Mouse (Mus musculus) embryonic facial prominence, embryonic 11.5 days (tissue): Measurements from ENCODE around the gene Grb10. TPM values are rescaled to one million over a fixed set of nuclear protein-coding genes. Genes with fewer than 3 reads are reported as not detected.

Source experiments
- ATAC-seq: fragments of 200-750 bp; cut with Nextera tagmentation; replicated peaks from 2 replicates; pipeline ENCODE4 v1.8.0; 2017; ENCODE audit warnings: low read depth; ENCODE audit not compliant: insufficient number of reproducible peaks, low FRiP score, low TSS enrichment
- DNase-seq: peaks from one replicate; pipeline ENCODE4 v3.0.0-alpha.2; 2015; ENCODE audit warnings: low spot score
- H3K27ac ChIP-seq: fragments of 300-500 bp; sonication (generic); replicated peaks from 2 replicates; pipeline ENCODE4 v1.5.1; 2014; ENCODE audit warnings: mild to moderate bottlenecking, low read depth, low read length, control low read depth
- H3K27me3 ChIP-seq: fragments of 300-500 bp; sonication (generic); 2 replicates; pipeline ENCODE4 v1.6.1; 2014; ENCODE audit warnings: mild to moderate bottlenecking, low read length, moderate library complexity, mixed read lengths; ENCODE audit not compliant: control insufficient read depth, insufficient read depth
- H3K36me3 ChIP-seq: fragments of 300-500 bp; sonication (generic); replicated peaks from 2 replicates; pipeline ENCODE4 v1.6.1; 2014; ENCODE audit warnings: low read depth, mild to moderate bottlenecking, low read length, moderate library complexity, mixed read lengths; ENCODE audit not compliant: control insufficient read depth, insufficient read depth
- H3K4me1 ChIP-seq: fragments of 300-500 bp; sonication (generic); 2 replicates; pipeline ENCODE4 v1.6.1; 2014; ENCODE audit warnings: low read length, mixed read lengths; ENCODE audit not compliant: control insufficient read depth, insufficient read depth
- H3K4me2 ChIP-seq: fragments of 300-500 bp; sonication (generic); 2 replicates; pipeline ENCODE4 v1.6.1; 2014; ENCODE audit warnings: low read depth, mild to moderate bottlenecking, control low read depth, low read length, moderate library complexity
- H3K4me3 ChIP-seq: fragments of 300-500 bp; sonication (generic); 2 replicates; pipeline ENCODE4 v1.5.1; 2014; ENCODE audit warnings: low read depth, low read length, control low read depth
- H3K9ac ChIP-seq: fragments of 300-500 bp; sonication (generic); replicated peaks from 2 replicates; pipeline ENCODE4 v1.6.1; 2014; ENCODE audit warnings: mild to moderate bottlenecking, control low read depth, low read length
- H3K9me3 ChIP-seq: fragments of 300-500 bp; sonication (generic); replicated peaks from 2 replicates; pipeline ENCODE4 v1.6.1; 2016; ENCODE audit warnings: mild to moderate bottlenecking, low read length, inconsistent platforms, mixed read lengths; ENCODE audit not compliant: control insufficient read depth
- WGBS: fragments of 180-500 bp; shearing (Covaris S2); extraction: QIAGEN DNeasy Blood & Tissue Kit; methylation state at CpG from one replicate; pipeline ENCODE4 v1.1.7; 2014; 5-methylcytosine and 5-hydroxymethylcytosine counted together
- polyA plus RNA-seq: library from polyadenylated mRNA; unstranded; fragments of >200 nt; fragmentation: Nextera tagmentation; extraction: Ambion mirVana; gene quantifications from 2 replicates; pipeline ENCODE4 v1.2.1, GENCODE M21; 2014

The Grb10 gene
- polyA plus RNA-seq, 1 experiment from 2014 or later, result 230 TPM

DNA sequence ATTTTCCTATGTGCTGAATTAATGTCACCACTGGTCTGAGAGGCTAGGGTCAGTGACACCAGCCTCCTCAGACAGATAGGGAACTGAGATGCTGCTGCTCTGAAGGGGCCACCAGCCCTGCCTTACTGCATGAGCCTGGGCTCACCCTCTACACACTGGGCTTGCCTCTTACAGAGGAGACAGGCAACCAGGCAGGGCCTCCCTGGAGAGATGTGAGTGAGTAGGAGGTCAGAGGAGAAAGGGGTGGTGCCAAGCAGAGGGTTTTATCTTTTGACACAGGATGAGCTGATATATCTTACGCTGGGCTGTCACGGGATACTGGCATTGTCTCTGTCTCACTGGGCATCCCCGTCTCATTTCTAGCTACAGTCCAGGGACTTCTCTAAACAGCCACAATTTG is 74.9 kb downstream of the Grb10 start:
- WGBS, result 68% methylated on average over 3 of the region's 3 CpGs
- Histone ChIP-seq H3K4me3 (no peak overlapping the region), H3K4me2 (no peak overlapping the region), H3K36me3 (peaks cover 2% of the 10 kb centered on the region), H3K27me3 (no peaks in the 10 kb centered on the region), H3K4me1 (no peaks in the 10 kb centered on the region; the same call in none of the 2 replicates), H3K9ac (no peak overlapping the region), H3K9me3 (no peaks in the 10 kb centered on the region), H3K27ac (0 out of 2 replicates have a peak overlapping the region, but pooled peaks have one; percentile 7)
- no peak for DNase-seq
- no peak for ATAC-seq

DNA sequence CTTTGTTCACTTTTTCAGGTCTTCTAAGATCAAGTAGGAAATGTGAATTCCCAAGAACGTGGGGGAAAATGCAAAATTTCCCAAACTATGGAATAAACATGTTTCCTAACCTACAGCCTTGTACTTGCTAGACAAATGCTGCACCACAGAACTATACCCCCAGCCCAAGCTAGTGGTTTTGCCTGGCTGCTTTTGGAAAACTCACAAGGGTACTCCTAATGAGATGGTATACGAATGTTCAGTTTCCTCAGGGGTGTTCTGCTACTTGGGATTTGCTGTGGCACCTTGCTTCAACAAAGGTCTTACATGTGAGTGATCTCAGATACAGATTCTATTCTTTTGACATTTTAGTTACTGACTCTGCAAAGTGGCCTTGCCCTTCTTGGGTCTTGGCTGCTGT is 75.4 kb downstream of the Grb10 start:
- no peak overlapping the region for H3K4me2 ChIP-seq
- no peak overlapping the region for H3K9ac ChIP-seq
- no peaks in the 10 kb centered on the region for H3K27me3 ChIP-seq
- no peaks in the 10 kb centered on the region; the same call in none of the 2 replicates for H3K4me1 ChIP-seq
- H3K27ac ChIP-seq, result no peak overlapping the region
- peaks cover 2% of the 10 kb centered on the region for H3K36me3 ChIP-seq
- DNase-seq (no peak), ATAC-seq (no peak)
- no peak overlapping the region for H3K4me3 ChIP-seq
- 77% methylated on average over 2 of the region's 2 CpGs for WGBS
- no peaks in the 10 kb centered on the region for H3K9me3 ChIP-seq

- Histone ChIP-seq H3K36me3 (peaks cover 2% of the 10 kb centered on the region), H3K4me2 (no peak overlapping the region), H3K4me1 (no peaks in the 10 kb centered on the region; the same call in none of the 2 replicates), H3K9me3 (no peaks in the 10 kb centered on the region), H3K4me3 (no peak overlapping the region), H3K27me3 (no peaks in the 10 kb centered on the region), H3K9ac (no peak overlapping the region), H3K27ac (no peak overlapping the region)
- DNase-seq (no peak), ATAC-seq (no peak)
- WGBS, result 20% methylated on average over 5 of the region's 5 CpGs
These were observed 75.9 kb downstream of the Grb10 start for GRCm38 (mm10) chr11:11962629-11962954.

- 72% methylated on average over 5 of the region's 5 CpGs for WGBS
- H3K9me3 ChIP-seq, result no peaks in the 10 kb centered on the region
- H3K27ac ChIP-seq, result peak overlapping the region; percentile 48
- DNase-seq, result peak; percentile 39
- H3K4me1 ChIP-seq, result no peaks in the 10 kb centered on the region; the same call in none of the 2 replicates
- peaks cover 2% of the 10 kb centered on the region for H3K36me3 ChIP-seq
- no peak overlapping the region for H3K9ac ChIP-seq
- no peaks in the 10 kb centered on the region for H3K27me3 ChIP-seq
- no peak overlapping the region for H3K4me3 ChIP-seq
- no peak; the same call in 1 of the 2 replicates for ATAC-seq
- H3K4me2 ChIP-seq, result no peak overlapping the region
These were observed 76.4 kb downstream of the Grb10 start for GRCm38 (mm10) chr11:11961917-11962628.

- peaks cover 2% of the 10 kb centered on the region for H3K36me3 ChIP-seq
- H3K27me3 ChIP-seq, result no peaks in the 10 kb centered on the region
- no peaks in the 10 kb centered on the region; the same call in none of the 2 replicates for H3K4me1 ChIP-seq
- no peak overlapping the region for H3K9ac ChIP-seq
- H3K4me3 ChIP-seq, result no peak overlapping the region
- DNase-seq (peak; percentile 62), ATAC-seq (no peak)
- no peak overlapping the region for H3K4me2 ChIP-seq
- WGBS, result 19% methylated on average over 5 of the region's 5 CpGs
- no peaks in the 10 kb centered on the region for H3K9me3 ChIP-seq
- peak overlapping the region; percentile 57; the same call in 1 of the 2 replicates for H3K27ac ChIP-seq
These were observed 77.6 kb downstream of the Grb10 start for GRCm38 (mm10) chr11:11960858-11961257.

GRCm38 (mm10) chr11:11960227-11960626 is 78.3 kb downstream of the Grb10 start:
- Histone ChIP-seq H3K36me3 (no peaks in the 10 kb centered on the region; the same call in 1 of the 2 replicates), H3K4me3 (no peak overlapping the region), H3K9me3 (no peaks in the 10 kb centered on the region), H3K27ac (peak overlapping the region; percentile 31; the same call in 1 of the 2 replicates), H3K27me3 (no peaks in the 10 kb centered on the region), H3K9ac (no peak overlapping the region), H3K4me2 (no peak overlapping the region), H3K4me1 (no peaks in the 10 kb centered on the region; the same call in none of the 2 replicates)
- no peak for DNase-seq
- no peak for ATAC-seq
- WGBS, result 70% methylated on average over 2 of the region's 2 CpGs

GRCm38 (mm10) chr11:11958479-11958878 is 80.0 kb downstream of the Grb10 start:
- WGBS, result 76% methylated on average over 2 of the region's 2 CpGs
- no peaks in the 10 kb centered on the region for H3K36me3 ChIP-seq
- H3K27me3 ChIP-seq, result no peaks in the 10 kb centered on the region
- no peak overlapping the region for H3K27ac ChIP-seq
- ATAC-seq (no peak), DNase-seq (no peak)
- H3K9ac ChIP-seq, result no peak overlapping the region
- no peak overlapping the region for H3K4me2 ChIP-seq
- no peaks in the 10 kb centered on the region; the same call in none of the 2 replicates for H3K4me1 ChIP-seq
- no peaks in the 10 kb centered on the region for H3K9me3 ChIP-seq
- no peak overlapping the region for H3K4me3 ChIP-seq

GRCm38 (mm10) chr11:11958061-11958361 is 80.5 kb downstream of the Grb10 start:
- Histone ChIP-seq H3K36me3 (no peaks in the 10 kb centered on the region), H3K4me3 (no peak overlapping the region), H3K27me3 (no peaks in the 10 kb centered on the region), H3K9ac (no peak overlapping the region), H3K27ac (no peak overlapping the region), H3K4me2 (no peak overlapping the region), H3K4me1 (no peaks in the 10 kb centered on the region; the same call in none of the 2 replicates), H3K9me3 (no peaks in the 10 kb centered on the region)
- DNase-seq (no peak), ATAC-seq (no peak)
- 83% methylated on average over 2 of the region's 2 CpGs for WGBS
